Mouse (Mus musculus): ENCODE measurements around the gene Ros1. TPM values are rescaled to one million over a fixed set of nuclear protein-coding genes. Genes with fewer than 3 reads are reported as not detected.

Ros1 gene
- under 1 TPM; 0.26 to 0.34 TPM for total RNA-seq (2021)
- long read RNA-seq, experiment 1, partial matches to known transcripts: 0 of 1 reads
- long read RNA-seq, experiment 1, other reads (novel, unspliced or antisense): 1 of 1 reads
- long read RNA-seq, experiment 2: 0 reads

DNA sequence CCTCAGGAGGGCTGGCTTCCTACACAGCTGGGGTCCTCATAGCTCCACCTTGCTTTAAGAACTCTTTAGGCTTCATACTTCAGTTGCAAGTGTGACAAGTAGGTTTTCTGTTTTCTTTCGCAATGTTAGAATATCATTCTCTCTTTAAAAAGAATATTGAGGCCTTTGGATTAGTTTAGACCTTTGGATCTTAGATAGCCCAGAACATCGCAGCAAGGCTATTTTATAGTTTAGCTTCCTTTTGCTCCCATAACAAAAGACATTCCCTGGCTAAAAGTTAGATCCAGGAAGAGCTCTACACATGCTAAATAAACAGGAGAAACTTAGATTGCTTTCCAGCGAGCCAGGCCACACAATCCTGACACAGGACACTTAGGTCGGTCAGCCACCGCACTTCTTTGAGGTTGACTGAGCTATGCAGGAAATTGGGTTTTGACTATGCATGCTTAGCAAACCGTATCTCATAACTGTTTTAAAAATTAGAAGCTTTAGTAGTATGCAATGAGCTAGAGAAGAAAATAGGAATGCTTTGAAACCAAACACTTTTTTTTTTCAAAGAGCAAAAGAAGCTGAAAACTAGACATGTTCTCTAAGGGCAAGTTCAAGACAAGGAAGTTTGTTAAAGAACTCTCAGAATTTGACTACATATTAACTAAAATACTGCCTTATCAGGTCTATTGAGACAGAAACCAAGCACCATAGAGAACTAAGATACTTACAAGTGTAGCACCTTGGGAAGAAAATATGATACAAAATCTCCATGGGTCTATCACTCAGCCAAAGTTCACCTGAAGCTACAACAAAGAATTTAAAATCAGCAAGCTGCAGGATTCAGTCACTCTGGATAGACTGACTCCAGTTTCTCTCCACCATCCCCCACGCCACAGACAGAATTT is at the start of gene Ros1:
TSS of gene Ros1 (minus strand) at position 288 of the 896 bp plus-strand sequence.
- DNase-seq (ENCODE audit: low spot score in 2 of 2): no peak

DNA sequence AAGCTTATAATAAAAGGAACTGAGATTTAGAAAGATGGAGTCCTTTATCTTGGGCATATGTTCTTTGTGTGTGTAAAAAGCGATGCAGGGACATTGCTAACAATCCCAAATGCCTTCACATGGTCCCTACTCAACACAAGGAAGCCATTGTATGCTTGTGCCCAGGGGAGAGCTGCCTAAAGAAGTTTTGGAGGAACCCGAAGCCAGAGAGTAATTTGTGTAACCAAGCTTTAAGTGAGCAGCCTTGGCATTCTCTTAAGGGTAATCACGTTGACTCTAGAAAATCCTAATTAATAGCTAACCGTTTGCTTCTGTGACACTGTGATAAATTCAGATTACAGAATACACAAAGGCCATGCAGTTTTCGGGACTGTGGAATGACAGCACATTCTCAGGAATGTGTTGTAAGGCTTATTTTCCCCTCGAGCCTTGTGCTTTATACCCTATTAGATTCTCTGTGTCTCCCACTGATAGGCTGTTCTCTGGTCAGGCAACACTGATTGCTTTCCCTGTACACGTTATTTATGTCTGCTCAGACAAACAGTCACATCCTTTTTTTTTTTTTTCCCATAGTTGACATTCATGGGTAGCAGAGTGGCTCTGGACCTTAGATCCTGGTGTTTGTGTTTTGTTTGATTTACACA is 47.8 kb upstream of the Ros1 start:
- no peak for DNase-seq (ENCODE audit: low spot score in 2 of 2)

DNA sequence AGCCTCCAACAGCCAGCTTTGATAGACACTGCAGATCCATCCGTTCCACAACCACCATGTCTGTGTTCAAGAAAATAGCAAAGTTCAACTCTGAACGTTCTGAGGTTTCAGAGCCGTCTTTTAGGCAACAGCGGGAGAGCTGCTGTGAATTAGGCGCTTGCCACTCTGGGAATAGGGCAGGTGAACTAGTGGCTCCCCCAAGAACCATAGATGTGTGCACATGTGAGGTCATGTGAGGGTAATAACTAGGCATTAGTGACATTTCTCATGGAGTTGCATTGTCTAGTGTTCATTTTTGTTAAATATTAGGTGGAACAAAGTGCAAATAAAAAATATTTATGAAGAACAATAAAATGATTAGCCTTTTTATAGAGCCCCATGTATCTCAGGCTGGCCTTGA is 47.0 kb upstream of the Ros1 start:
- DNase-seq (ENCODE audit: low spot score in 2 of 2): no peak

DNA sequence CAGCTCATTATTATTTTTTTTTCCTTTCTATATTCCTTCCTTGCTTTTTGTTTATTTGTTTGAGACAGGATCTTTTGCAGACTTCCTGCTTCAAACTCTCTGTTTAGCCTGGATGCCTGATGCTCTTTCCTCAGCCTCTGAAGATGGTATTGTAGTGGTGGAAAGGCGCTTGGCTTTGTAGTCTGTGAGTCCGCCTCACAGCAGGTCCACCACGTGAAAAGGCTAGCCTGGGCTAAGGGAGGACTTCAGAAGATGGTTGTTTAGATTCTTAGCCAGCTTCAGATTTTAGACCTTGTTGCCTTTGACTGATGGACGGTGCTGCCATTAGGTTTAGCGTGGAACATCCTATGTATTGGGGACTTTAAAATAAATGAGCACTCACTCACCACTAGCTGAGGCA is 40.4 kb upstream of the Ros1 start:
- no peak for DNase-seq (ENCODE audit: low spot score in 2 of 2)

DNA sequence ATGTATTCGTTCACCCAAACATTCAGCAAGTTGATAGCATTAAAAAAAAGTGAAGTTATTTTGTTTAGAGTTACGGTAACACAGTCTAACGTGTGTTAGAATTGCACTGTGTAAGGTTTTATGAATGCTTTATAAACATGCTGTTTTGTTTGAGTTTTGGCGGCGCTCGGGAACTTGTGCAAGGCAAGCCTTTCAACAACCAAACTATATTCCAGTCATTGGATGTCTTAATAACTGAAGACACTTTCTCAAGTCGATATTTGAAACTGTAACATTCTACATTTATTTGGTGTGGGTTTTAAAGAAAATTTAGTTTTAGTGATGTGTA is 39.6 kb upstream of the Ros1 start:
- no peak for DNase-seq (ENCODE audit: low spot score in 2 of 2)

DNA sequence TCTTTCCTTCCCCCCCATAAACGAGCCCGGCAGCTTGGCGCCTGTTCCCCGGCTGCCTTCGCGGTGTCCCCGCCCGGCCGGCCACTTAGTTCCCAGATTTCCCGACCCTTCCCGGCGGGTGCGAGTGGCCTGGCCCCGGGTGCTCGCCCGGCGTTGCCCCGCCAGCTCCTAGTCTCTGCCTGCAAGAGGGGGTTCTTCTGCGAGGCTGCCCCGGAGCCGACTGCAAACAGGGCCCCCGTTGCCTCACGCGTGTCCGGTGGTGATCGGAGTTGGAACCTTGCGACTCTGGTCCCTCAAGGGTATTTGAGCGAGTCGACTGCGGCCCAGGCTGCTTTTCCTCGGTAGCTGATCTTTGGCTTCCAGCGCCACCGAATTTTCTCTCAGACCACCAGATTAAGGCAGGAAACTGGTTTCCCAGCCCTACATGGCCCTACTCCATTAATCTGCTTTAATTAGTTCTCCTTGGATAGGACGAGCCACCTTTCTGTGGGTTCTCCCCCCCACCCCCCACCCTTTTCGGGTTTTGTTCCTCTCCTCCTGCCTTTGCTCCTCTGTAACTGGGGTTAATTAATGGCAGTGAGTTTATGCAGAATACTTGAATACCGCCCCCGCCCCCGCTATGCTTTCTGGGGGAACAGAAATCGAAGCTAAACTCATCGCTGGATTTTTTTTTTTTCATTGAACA is 39.1 kb upstream of the Ros1 start:
- peak; percentile 28 to 42 for DNase-seq (ENCODE audit: low spot score in 2 of 2)

DNA sequence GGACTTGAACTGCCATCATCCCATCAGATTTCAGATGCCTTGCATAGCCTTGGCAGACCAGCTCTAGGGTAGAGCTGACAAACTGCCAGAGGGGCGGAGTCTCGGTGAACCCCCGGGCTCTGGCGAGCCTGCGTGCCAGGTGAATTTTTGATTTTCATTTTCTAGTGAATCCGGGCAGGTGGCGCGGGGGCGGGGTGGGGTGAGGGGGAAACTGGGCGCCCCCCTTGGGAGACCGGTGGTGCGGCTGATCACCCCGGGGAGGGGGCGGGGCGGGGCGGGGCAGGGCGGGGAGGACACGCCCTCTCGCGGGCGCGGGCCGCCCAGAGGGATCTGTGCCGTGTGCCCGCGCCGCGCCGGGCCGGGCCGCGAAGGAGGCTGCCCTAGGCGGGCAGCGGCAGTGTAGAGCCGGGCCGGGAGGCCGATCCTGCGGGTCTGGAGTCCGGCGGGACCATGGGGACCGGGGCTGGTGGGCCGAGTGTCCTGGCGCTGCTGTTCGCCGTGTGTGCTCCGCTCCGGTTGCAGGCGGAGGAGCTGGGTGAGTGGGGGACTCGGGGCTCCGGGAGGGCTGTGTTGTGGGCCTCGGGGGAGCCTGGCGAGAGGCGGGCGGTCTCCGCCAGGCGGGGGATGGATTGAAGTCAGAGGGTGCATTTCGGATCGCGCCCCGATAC is 38.4 kb upstream of the Ros1 start, which contains the start of gene Dcbld1:
TSS of gene Dcbld1 (plus strand) at position 319 of the 668 bp plus-strand sequence.
- DNase-seq (ENCODE audit: low spot score in 2 of 2): peak; percentile 38 to 49

DNA sequence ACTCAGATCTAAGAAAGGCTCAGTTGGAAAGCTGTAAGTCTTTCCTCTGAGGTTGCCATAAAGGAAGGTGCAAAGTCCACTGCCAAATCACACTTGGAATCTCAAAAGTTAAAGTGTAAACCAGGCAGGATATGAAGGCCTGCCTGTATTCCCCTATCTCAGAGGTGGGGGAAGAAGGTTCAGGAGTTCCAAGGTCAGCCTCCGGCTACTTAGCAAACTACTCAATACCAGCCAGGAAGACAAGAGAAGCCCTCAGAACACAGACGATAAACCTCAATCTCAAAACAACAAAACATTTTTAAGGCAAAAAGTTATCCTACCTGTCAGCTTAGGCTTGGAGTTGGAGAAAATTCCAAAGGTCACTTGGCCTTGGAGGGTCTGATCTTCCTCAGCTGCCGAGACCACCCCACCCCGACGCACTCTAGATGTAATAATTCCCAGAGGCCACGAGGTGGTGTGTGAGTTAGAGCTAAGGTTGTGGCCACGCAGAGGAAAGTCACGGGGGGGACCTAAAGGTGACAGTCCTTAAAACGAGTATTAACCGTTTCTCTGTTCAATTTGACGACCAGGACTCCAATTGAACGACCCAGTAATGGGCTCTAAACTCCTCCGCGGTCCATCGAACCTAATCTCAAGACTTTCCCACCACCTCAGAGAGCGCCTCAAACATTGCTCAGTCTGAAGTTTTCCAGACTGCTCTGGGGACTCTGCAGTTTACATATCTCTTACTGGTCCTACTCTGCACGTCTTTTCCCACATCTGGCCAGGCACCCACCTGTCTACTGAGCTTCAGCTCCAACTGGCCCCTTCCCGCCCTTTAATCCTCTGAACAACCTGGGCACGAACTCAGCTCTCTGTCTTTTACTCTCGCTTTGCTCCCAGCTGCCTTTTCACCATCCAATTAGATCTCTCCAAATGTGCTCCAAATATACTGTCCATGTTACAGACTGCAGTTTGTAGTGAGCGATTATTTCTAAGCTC is 37.4 kb upstream of the Ros1 start:
- DNase-seq (ENCODE audit: low spot score in 2 of 2): peak in 1 of 2 experiments; percentile 15

DNA sequence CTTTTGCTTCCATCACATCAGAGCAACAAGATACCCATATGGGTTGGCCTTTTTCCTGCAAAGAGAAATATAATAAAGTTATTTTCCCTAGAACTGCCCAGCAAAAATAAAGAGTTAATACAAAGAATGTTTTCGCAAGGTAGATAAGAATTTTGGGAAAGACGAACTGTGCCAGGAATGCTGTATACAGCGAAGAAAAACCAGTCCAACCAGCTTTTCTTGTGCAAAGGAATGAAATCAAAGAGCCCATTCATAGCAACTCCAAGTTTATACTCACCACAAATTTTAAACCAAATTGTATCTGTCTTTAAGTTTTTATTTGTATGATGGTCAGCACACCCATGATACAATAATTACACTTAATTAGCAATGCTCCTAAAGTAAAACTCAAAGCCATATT is 24.6 kb upstream of the Ros1 start:
- no peak for DNase-seq (ENCODE audit: low spot score in 2 of 2)

DNA sequence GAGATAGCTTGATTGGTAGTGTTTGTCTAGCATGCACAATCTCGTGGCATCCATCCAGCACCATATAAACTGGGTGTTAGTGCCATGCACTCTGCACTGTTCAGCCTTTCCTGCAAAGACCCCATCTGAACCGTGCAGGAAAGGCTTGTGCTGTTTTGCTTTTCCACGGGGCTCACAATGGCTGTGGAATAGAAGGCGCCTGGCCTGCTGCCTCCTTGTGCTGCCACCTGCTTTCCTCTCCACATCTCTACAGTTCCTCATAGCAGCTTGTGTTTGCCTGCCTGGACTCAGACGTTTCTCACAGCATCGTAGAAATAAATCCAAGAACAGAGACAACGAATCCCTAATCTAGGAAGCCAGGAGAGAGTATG is 22.5 kb upstream of the Ros1 start:
- no peak for DNase-seq (ENCODE audit: low spot score in 2 of 2)

DNA sequence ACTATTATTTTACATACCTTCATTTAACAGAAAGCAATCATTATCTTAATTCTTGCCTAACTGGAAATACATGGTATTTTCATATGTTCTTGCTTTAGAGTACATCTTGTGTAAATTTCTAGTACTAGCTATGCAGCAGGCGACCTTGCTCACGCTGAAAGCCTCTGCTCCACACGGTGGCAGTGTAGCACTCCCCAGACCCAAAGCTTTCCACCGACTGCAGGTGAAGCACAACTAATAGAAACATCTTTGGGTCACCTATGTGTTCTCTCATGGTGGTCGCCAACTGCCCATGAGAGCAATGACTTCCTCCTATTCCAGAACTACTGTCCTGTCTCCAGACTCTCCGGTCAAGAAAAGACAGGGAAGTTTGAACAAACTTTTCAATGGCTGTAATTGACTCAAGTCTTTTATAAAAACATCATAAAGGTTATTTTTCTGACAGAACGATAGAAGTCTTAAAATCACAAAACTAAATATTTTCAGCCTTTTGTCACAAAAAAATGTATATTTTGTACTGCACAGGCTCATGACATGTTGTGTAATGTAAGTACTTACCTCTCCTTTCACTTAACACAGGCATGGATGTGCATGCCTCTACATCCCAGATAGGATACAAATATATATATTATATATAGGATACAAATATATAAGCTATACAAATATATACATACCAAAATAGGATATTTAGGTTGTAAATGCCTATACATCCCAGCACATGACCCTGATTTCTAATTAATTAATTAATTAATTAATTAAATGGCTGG is 21.9 kb upstream of the Ros1 start:
- peak in 1 of 2 experiments; percentile 33 for DNase-seq (ENCODE audit: low spot score in 2 of 2)

DNA sequence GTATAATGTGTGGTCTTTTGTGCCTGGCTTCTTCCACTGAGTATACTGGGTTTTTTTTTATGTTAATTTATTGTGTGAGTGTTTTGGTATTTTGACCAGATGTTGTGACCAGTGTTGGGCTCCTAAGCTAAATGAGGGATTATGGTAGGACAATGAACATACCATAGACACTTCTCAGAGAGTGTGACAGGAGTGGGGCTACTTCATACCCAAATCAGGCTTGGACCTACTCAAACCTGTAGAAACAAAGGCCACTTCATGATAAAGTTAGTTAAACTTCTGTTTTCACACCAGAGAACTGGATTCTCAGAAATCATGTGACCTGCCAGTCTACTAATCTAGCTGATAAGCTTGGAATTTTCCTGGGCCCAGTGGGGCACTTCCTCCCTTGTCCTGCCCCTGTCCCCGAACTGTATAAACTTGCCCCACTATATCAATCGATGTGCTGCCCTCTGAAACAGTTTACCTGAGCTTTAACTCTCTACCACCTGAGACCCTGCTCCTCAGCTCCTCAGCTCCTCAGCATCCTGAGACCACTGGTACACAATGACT is 20.3 kb upstream of the Ros1 start:
- DNase-seq (ENCODE audit: low spot score in 2 of 2): no peak

DNA sequence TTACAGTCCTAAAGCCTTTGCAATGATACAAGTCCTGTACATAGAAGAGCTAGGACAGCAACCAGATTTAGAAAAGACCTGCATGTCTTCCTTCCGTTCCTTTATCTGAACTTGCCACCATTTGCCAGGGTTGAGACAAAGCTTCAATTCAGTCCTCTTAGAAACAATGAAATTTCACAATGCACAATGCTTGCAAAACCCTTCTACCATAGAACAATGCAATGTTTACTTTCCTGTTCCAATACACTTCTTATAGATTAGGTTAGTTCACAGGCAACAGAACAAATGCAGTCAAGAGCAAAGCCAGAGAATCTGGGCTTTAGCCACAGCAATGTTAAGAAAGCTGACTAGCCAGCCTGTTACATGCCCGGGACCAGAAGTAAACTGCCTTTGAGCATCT is 9.0 kb upstream of the Ros1 start:
- no peak for DNase-seq (ENCODE audit: low spot score in 2 of 2)

DNA sequence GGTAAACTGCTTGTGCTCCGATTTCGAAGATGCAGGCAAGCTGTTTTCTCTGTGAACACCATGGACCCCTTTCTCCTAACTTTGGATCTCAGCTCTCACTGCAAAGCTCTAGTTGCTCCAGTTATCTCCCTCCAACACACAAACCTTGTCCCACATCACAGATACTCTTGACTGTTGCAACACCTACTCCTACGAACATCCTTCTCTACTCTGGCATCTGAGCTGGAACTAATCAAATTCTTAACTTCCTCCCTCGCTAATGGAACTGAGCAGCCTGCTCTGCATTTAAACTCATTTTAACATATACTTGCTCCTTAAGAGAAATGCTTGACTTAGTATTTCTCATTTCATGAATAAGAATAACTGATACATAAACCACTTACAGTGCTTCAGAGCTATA is 9.1 kb downstream of the Ros1 start:
- no peak for DNase-seq (ENCODE audit: low spot score in 2 of 2)

DNA sequence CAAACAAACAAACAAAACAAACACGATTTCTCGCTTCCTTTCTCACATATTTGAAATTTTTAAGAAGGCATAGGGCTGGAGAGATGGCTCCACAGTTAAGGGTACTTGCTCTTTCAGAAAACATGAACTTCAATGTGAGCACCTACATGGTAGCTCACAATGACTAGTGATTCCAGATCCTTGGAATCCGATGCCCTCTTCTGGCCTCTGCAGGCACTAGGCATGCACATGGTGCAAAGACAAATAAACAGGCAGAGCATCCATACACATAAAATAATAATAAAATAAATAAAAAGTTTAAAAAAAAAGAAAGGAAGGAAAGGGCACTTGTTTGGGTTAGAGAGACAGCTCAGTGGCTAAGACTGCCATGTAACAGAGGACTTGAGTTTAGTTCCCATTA is 12.2 kb downstream of the Ros1 start:
- DNase-seq (ENCODE audit: low spot score in 2 of 2): no peak

DNA sequence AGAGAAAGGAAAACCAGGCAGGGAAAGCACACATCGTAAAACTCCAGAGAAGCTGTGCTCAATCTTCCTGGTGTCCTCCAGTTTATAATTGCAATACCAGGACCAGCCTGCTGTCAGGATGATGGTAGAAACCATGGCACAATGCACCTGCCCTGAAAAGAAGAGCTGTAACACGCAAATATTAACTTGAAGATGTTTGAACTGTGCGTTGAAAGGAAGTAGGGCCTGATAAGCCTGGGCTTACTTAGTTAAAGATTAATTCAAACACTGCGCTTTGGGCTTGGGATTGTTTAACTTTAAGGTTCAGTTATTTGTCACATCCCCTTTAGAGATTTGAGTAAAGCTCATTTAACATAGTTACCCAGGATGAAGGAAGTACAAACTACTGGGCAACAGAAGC is 20.7 kb downstream of the Ros1 start:
- no peak for DNase-seq (ENCODE audit: low spot score in 2 of 2)

DNA sequence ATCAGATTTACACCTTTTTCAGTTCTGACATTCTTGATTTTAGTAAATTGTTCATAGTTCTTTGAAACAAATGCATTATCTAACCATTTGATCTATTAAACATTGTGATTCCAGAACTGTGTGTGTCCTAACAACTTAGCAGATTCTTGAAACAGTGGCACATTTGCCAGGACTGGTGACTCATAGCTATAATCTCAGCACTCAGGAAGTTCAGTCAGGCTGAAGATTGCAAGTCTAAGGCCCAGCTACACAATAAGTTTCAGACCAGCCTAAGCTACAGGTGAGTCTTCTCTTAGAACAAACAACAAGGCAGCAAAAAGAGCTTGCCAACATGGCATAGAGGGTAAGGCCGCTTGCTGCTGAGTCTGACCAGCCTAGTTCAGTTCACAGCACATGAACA is 24.6 kb downstream of the Ros1 start:
- DNase-seq (ENCODE audit: low spot score in 2 of 2): no peak

DNA sequence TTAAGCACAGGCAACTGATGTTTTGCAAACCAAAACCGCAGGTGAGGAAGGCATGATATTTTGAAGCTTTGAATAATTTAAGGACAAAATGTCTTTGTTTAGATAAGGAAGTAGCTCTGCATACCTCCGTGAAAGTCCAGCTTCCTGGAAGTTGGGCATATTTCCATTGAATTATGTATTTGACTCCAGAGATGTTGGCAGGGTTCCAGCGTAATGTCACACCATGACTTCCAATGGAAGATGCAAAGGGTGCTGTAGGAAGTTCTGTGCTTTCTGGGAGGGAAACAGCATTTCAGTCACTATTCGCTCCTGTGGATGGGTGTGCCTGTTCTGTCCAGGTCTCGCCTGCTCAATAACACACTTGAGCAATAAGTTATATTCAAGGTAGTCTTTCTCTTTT is 25.2 kb downstream of the Ros1 start:
- no peak for DNase-seq (ENCODE audit: low spot score in 2 of 2)

DNA sequence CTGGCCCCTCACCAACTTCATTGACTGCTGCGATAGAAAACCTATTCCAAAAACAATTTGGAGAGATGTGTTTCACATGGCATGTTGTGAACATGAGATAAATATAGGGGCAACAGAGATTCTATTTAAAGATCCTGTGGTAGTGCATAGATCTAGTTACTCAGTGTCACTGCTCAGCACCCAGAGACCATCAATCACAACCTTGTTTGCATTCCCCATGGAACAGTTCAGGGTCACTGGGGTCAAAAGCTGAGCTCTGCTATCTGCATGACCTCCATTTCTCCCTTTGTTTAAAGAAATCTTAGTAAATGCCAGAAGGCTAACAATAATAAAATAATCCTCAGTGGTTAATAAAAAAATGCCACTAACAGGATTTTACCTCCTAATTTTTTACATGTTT is 29.7 kb downstream of the Ros1 start:
- no peak for DNase-seq (ENCODE audit: low spot score in 2 of 2)
